Mouse (Mus musculus) limb, embryonic 12.5 days (tissue): ENCODE measurements around the gene Gm5475. TPM values are rescaled to one million over a fixed set of nuclear protein-coding genes. Genes with fewer than 3 reads are reported as not detected.
A peak's percentile ranks its signal among the peaks of the same experiment; 100 is the strongest.

Source experiments
- ATAC-seq: fragments of 200-750 bp; cut with Nextera tagmentation; 2 replicates; pipeline ENCODE4 v1.8.0; 2017; ENCODE audit warnings: low read depth, moderate TSS enrichment; ENCODE audit not compliant: insufficient number of reproducible peaks, insufficient read depth, low FRiP score, low TSS enrichment
- H3K27ac ChIP-seq: fragments of 300-500 bp; sonication (generic); 2 replicates; pipeline ENCODE4 v1.5.1; 2016; ENCODE audit warnings: mild to moderate bottlenecking, moderate library complexity
- H3K27me3 ChIP-seq: fragments of 300-500 bp; sonication (generic); 2 replicates; pipeline ENCODE4 v1.6.1; 2016; ENCODE audit warnings: mild to moderate bottlenecking, moderate library complexity
- H3K36me3 ChIP-seq: fragments of 300-500 bp; sonication (generic); 2 replicates; pipeline ENCODE4 v1.6.1; 2016; ENCODE audit warnings: mild to moderate bottlenecking, moderate library complexity
- H3K4me1 ChIP-seq: fragments of 300-500 bp; sonication (generic); replicated peaks from 2 replicates; pipeline ENCODE4 v1.6.1; 2016
- H3K4me2 ChIP-seq: fragments of 300-500 bp; sonication (generic); 2 replicates; pipeline ENCODE4 v1.6.1; 2016; ENCODE audit warnings: mild to moderate bottlenecking, moderate library complexity
- H3K4me3 ChIP-seq: fragments of 300-500 bp; sonication (generic); replicated peaks from 2 replicates; pipeline ENCODE4 v1.5.1; 2016; ENCODE audit warnings: mild to moderate bottlenecking
- H3K9ac ChIP-seq: fragments of 300-500 bp; sonication (generic); replicated peaks from 2 replicates; pipeline ENCODE4 v1.6.1; 2016; ENCODE audit warnings: mild to moderate bottlenecking, moderate library complexity
- H3K9me3 ChIP-seq: fragments of 300-500 bp; sonication (generic); 2 replicates; pipeline ENCODE4 v1.6.1; 2016; ENCODE audit warnings: mild to moderate bottlenecking, moderate library complexity
- WGBS: fragments of 180-500 bp; shearing (Covaris S2); methylation state at CpG from one replicate; pipeline ENCODE4 v1.1.7; 2016; 5-methylcytosine and 5-hydroxymethylcytosine counted together
- polyA plus RNA-seq: library from polyadenylated mRNA; unstranded; fragments of >200 nt; fragmentation: Nextera tagmentation; extraction: Ambion mirVana; gene quantifications from 2 replicates; pipeline ENCODE4 v1.2.1, GENCODE M21; 2016

Gene Gm5475
- polyA plus RNA-seq, 1 experiment from 2014 or later, result 0.13 TPM

GRCm38 (mm10) chr15:100424396-100425122, 2.6 kb downstream of the Gm5475 start, which contains the start of gene Slc11a2:
Gene Slc11a2, minus strand, starts transcription at chr15:100425072.
- no peak within 1 kb of the TSS for H3K27ac ChIP-seq
- H3K36me3 ChIP-seq, result no peaks in the 10 kb centered on the region
- WGBS, result 9% methylated on average over 17 of the region's 17 CpGs

GRCm38 (mm10) chr15:100428296-100428905, 6.5 kb downstream of the Gm5475 start:
- H3K4me2 ChIP-seq, result no peak overlapping the region
- no peak overlapping the region for H3K4me3 ChIP-seq
- 0 out of 2 replicates have a peak, but pooled peaks cover 5% of the 10 kb centered on the region for H3K9me3 ChIP-seq
- ATAC-seq, result no peak
- peaks cover 15% of the 10 kb centered on the region for H3K4me1 ChIP-seq
- no peaks in the 10 kb centered on the region for H3K36me3 ChIP-seq
- 57% methylated on average over 13 of the region's 13 CpGs for WGBS
- no peak overlapping the region for H3K9ac ChIP-seq
- H3K27me3 ChIP-seq, result peaks cover 8% of the 10 kb centered on the region
- no peak overlapping the region for H3K27ac ChIP-seq

More at GRCm38 (mm10) chr15:100424396-100425122, 2.6 kb downstream of the Gm5475 start, which contains the start of gene Slc11a2:
- Histone ChIP-seq H3K9me3 (0 out of 2 replicates have a peak, but pooled peaks cover 5% of the 10 kb centered on the region), H3K4me2 (peak within 1 kb of the TSS; percentile 93), H3K4me1 (peaks cover 43% of the 10 kb centered on the region), H3K27me3 (peaks cover 8% of the 10 kb centered on the region), H3K9ac (peak within 1 kb of the TSS; percentile 37; the same call in 1 of the 2 replicates), H3K4me3 (peak within 1 kb of the TSS; percentile 95)
- ATAC-seq, result no peak

GRCm38 (mm10) chr15:100429959-100430565, 8.1 kb downstream of the Gm5475 start:
- WGBS, result 73% methylated on average over 11 of the region's 11 CpGs
- ATAC-seq, result no peak

GRCm38 (mm10) chr15:100433234-100433633, 11.3 kb downstream of the Gm5475 start:
- Histone ChIP-seq H3K9ac (no peak overlapping the region), H3K36me3 (no peaks in the 10 kb centered on the region), H3K27ac (no peak overlapping the region), H3K27me3 (no peaks in the 10 kb centered on the region), H3K4me2 (no peak overlapping the region), H3K4me1 (no peaks in the 10 kb centered on the region), H3K4me3 (no peak overlapping the region), H3K9me3 (no peaks in the 10 kb centered on the region)
- ATAC-seq, result no peak
- 64% methylated on average over 4 of the region's 4 CpGs for WGBS

More at GRCm38 (mm10) chr15:100429959-100430565, 8.1 kb downstream of the Gm5475 start:
- Histone ChIP-seq H3K4me1 (no peaks in the 10 kb centered on the region), H3K9ac (no peak overlapping the region), H3K4me3 (no peak overlapping the region), H3K27ac (no peak overlapping the region), H3K27me3 (no peaks in the 10 kb centered on the region; the same call in 1 of the 2 replicates), H3K4me2 (no peak overlapping the region), H3K9me3 (0 out of 2 replicates have a peak, but pooled peaks cover 5% of the 10 kb centered on the region), H3K36me3 (no peaks in the 10 kb centered on the region)

GRCm38 (mm10) chr15:100436112-100436511, 14.2 kb downstream of the Gm5475 start:
- Histone ChIP-seq H3K36me3 (no peaks in the 10 kb centered on the region), H3K27ac (no peak overlapping the region), H3K4me3 (no peak overlapping the region), H3K27me3 (no peaks in the 10 kb centered on the region), H3K4me2 (no peak overlapping the region), H3K4me1 (no peaks in the 10 kb centered on the region), H3K9me3 (no peaks in the 10 kb centered on the region), H3K9ac (no peak overlapping the region)
- 92% methylated on average over 4 of the region's 4 CpGs for whole genome bisulfite sequencing
- ATAC-seq, result no peak

- H3K27me3 ChIP-seq, result no peaks in the 10 kb centered on the region
- H3K4me2 ChIP-seq, result no peak overlapping the region
- H3K36me3 ChIP-seq, result no peaks in the 10 kb centered on the region
- no peak overlapping the region for H3K4me3 ChIP-seq
- no peaks in the 10 kb centered on the region for H3K9me3 ChIP-seq
- no peak overlapping the region for H3K27ac ChIP-seq
- whole genome bisulfite sequencing, result 75% methylated on average over 10 of the region's 10 CpGs
- H3K9ac ChIP-seq, result no peak overlapping the region
- no peak for ATAC-seq
- no peaks in the 10 kb centered on the region for H3K4me1 ChIP-seq
Measured at GRCm38 (mm10) chr15:100436518-100436917, 14.6 kb downstream of the Gm5475 start.

GRCm38 (mm10) chr15:100443126-100443922, 21.4 kb downstream of the Gm5475 start:
- 6% methylated on average over 20 of the region's 31 CpGs for WGBS
- Histone ChIP-seq H3K27me3 (no peaks in the 10 kb centered on the region), H3K27ac (peak overlapping the region; percentile 85), H3K36me3 (no peaks in the 10 kb centered on the region), H3K9ac (peak overlapping the region; percentile 55), H3K4me3 (peak overlapping the region; percentile 45), H3K9me3 (no peaks in the 10 kb centered on the region), H3K4me1 (peaks cover 9% of the 10 kb centered on the region; the same call in 1 of the 2 replicates), H3K4me2 (peak overlapping the region; percentile 66)
- ATAC-seq, result peak; percentile 89

- no peak for ATAC-seq
- no peaks in the 10 kb centered on the region for H3K36me3 ChIP-seq
- WGBS, result 79% methylated on average over 2 of the region's 2 CpGs
- no peak overlapping the region for H3K9ac ChIP-seq
- no peak overlapping the region for H3K27ac ChIP-seq
- no peak overlapping the region for H3K4me2 ChIP-seq
- no peak overlapping the region for H3K4me3 ChIP-seq
- 0 out of 2 replicates have a peak, but pooled peaks cover 4% of the 10 kb centered on the region for H3K27me3 ChIP-seq
- no peaks in the 10 kb centered on the region for H3K9me3 ChIP-seq
- peaks cover 13% of the 10 kb centered on the region; the same call in 1 of the 2 replicates for H3K4me1 ChIP-seq
Measured at GRCm38 (mm10) chr15:100446887-100447286, 24.9 kb downstream of the Gm5475 start.

GRCm38 (mm10) chr15:100448572-100448971, 26.6 kb downstream of the Gm5475 start:
- Histone ChIP-seq H3K36me3 (no peaks in the 10 kb centered on the region), H3K27ac (no peak overlapping the region), H3K9ac (no peak overlapping the region), H3K27me3 (0 out of 2 replicates have a peak, but pooled peaks cover 4% of the 10 kb centered on the region), H3K4me1 (peaks cover 13% of the 10 kb centered on the region; the same call in 1 of the 2 replicates), H3K9me3 (no peaks in the 10 kb centered on the region), H3K4me2 (no peak overlapping the region), H3K4me3 (no peak overlapping the region)
- 77% methylated on average over 4 of the region's 4 CpGs for WGBS
- no peak for ATAC-seq

GRCm38 (mm10) chr15:100449495-100449894, 27.5 kb downstream of the Gm5475 start:
- H3K9me3 ChIP-seq, result no peaks in the 10 kb centered on the region
- H3K4me2 ChIP-seq, result no peak overlapping the region
- H3K4me3 ChIP-seq, result no peak overlapping the region
- ATAC-seq, result no peak
- 0 out of 2 replicates have a peak, but pooled peaks cover 4% of the 10 kb centered on the region for H3K4me1 ChIP-seq
- H3K27ac ChIP-seq, result no peak overlapping the region
- H3K27me3 ChIP-seq, result 0 out of 2 replicates have a peak, but pooled peaks cover 4% of the 10 kb centered on the region
- H3K9ac ChIP-seq, result no peak overlapping the region
- 75% methylated on average over 3 of the region's 3 CpGs for WGBS
- H3K36me3 ChIP-seq, result no peaks in the 10 kb centered on the region
